Mouse (Mus musculus) heart, embryonic 13.5 days (tissue): ENCODE data around the gene Xpc. TPM values are rescaled to one million over a fixed set of nuclear protein-coding genes. Genes with fewer than 3 reads are reported as not detected.
A peak's percentile ranks its signal among the peaks of the same experiment; 100 is the strongest.

Experiments
- ATAC-seq: fragments of 200-750 bp; cut with Nextera tagmentation; 2 replicates; pipeline ENCODE4 v1.8.0; 2017; ENCODE audit warnings: moderate TSS enrichment; ENCODE audit not compliant: insufficient number of reproducible peaks, low FRiP score, low TSS enrichment; ENCODE audit errors: extremely low read depth
- H3K27ac ChIP-seq: fragments of 300-500 bp; sonication (generic); replicated peaks from 2 replicates; pipeline ENCODE4 v1.5.1; 2015; ENCODE audit warnings: moderate library complexity, mild to moderate bottlenecking, inconsistent platforms
- H3K27me3 ChIP-seq: fragments of 300-500 bp; sonication (generic); replicated peaks from 2 replicates; pipeline ENCODE4 v1.6.1; 2015; ENCODE audit warnings: mild to moderate bottlenecking, inconsistent platforms
- H3K36me3 ChIP-seq: fragments of 300-500 bp; sonication (generic); 2 replicates; pipeline ENCODE4 v1.6.1; 2015; ENCODE audit warnings: mild to moderate bottlenecking, inconsistent platforms
- H3K4me1 ChIP-seq: fragments of 300-500 bp; sonication (generic); 2 replicates; pipeline ENCODE4 v1.6.1; 2015; ENCODE audit warnings: inconsistent platforms
- H3K4me2 ChIP-seq: fragments of 300-500 bp; sonication (generic); 2 replicates; pipeline ENCODE4 v1.6.1; 2015; ENCODE audit warnings: inconsistent platforms, mild to moderate bottlenecking, moderate library complexity
- H3K4me3 ChIP-seq: fragments of 300-500 bp; sonication (generic); 2 replicates; pipeline ENCODE4 v1.5.1; 2015; ENCODE audit warnings: moderate library complexity, mild to moderate bottlenecking, inconsistent platforms
- H3K9ac ChIP-seq: fragments of 300-500 bp; sonication (generic); 2 replicates; pipeline ENCODE4 v1.6.1; 2015; ENCODE audit warnings: inconsistent platforms, mild to moderate bottlenecking, moderate library complexity
- H3K9me3 ChIP-seq: fragments of 300-500 bp; sonication (generic); 2 replicates; pipeline ENCODE4 v1.6.1; 2016; ENCODE audit warnings: inconsistent platforms
- WGBS: fragments of 180-500 bp; shearing (Covaris S2); methylation state at CpG from one replicate; pipeline ENCODE4 v1.1.7; 2015; ENCODE audit warnings: mixed read lengths; 5-methylcytosine and 5-hydroxymethylcytosine counted together
- polyA plus RNA-seq: library from polyadenylated mRNA; unstranded; fragments of >200 nt; fragmentation: Nextera tagmentation; extraction: Ambion mirVana; gene quantifications from 2 replicates; pipeline ENCODE4 v1.2.1, GENCODE M21; 2015

Xpc gene
- 10.5 and 11.0 TPM in 2 replicates for polyA plus RNA-seq

DNA sequence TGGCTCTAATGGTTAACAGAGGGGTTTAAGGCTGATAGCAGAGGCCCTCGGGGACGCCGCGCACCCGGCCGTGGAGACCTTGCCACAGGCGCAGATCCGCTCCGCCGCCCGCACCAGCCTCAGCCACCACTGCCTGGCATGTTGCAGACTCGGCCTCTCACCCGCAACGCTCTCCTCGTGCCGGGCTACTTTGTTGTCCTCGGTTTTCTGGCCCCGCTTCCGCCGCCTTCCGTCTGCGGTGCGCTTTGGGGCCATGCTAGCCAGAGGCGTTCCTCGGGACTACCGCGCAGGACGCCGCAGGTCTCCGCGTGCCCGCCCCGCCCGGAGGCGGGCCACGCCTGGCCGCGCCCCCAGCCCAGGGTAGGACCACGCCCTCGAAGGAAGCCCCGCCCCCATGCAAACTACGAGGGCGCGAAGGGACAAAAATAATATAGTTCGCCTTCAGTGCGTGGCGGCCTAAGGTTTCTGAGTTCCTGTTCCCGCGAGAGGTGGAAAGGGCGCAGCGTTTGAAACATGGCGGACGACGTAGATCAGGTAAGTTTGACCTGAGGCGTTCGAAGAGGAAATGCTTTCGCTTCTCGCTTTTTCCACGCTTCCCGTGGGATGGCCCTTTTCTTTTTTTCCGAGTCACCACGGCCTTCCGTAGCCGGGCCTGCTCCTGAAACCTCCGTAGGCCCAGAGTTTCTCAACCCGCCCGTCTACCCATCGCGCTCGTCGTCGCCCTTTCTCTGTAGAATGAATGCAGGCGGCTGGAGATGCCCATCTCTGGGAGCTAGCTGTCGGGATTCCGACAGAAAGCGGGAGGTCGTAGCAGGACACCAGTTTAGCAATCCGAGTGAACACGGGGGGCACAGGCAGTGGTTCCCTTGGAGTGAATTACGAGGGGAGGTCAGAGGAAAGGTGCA, at the start of gene Xpc, which contains the start of gene Lsm3:
TSS of gene Xpc (minus strand) at position 344 of the 905 bp plus-strand sequence.
TSS of gene Lsm3 (plus strand) at position 384 of the 905 bp plus-strand sequence.
- Histone ChIP-seq H3K4me1 (peaks cover 34% of the 10 kb centered on the region), H3K27ac (peak within 1 kb of the TSS; percentile 76), H3K4me3 (peak within 1 kb of the TSS; percentile 95), H3K4me2 (peak within 1 kb of the TSS; percentile 91), H3K9ac (peak within 1 kb of the TSS; percentile 95), H3K27me3 (no peaks in the 10 kb centered on the region), H3K36me3 (peaks cover 37% of the 10 kb centered on the region), H3K9me3 (no peaks in the 10 kb centered on the region)
- WGBS, result under 1% methylated on average over 80 of the region's 80 CpGs
- peak; percentile 96 for ATAC-seq

- no peak for ATAC-seq
- H3K27me3 ChIP-seq, result peaks cover 90% of the 10 kb centered on the region
- H3K9ac ChIP-seq, result no peak overlapping the region
- no peaks in the 10 kb centered on the region for H3K36me3 ChIP-seq
- 50% methylated on average over 3 of the region's 3 CpGs for WGBS
- H3K4me3 ChIP-seq, result no peak overlapping the region
- H3K27ac ChIP-seq, result no peak overlapping the region
- no peak overlapping the region for H3K4me2 ChIP-seq
- no peaks in the 10 kb centered on the region for H3K9me3 ChIP-seq
- H3K4me1 ChIP-seq, result no peaks in the 10 kb centered on the region
Observed at GRCm38 (mm10) chr6:91563031-91563430, 47.3 kb upstream of the Xpc start.

DNA sequence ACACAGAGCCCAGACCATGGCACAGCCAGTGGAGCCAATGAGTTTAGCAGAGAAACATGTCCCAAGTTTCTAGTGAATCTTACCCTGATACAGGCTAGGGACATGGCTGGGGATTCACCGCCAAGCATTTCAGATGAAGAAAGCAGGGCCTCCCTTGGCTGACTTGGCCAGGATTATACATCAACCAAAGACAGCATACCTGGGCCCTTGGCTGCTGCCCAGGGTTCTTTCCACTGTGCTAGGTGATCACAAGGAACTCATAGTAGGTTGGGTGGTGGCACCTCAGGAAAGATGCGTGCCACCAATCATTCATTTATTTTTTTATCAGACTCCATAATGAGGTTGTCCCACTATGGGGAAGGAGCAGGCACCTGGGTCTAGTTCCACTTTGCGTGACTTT, 44.5 kb upstream of the Xpc start:
- H3K4me1 ChIP-seq, result no peaks in the 10 kb centered on the region
- no peak overlapping the region for H3K4me2 ChIP-seq
- WGBS, result 86% methylated on average over 3 of the region's 3 CpGs
- H3K4me3 ChIP-seq, result no peak overlapping the region
- no peaks in the 10 kb centered on the region for H3K36me3 ChIP-seq
- no peak for ATAC-seq
- H3K9me3 ChIP-seq, result peaks cover 6% of the 10 kb centered on the region
- H3K27me3 ChIP-seq, result peaks cover 97% of the 10 kb centered on the region
- H3K9ac ChIP-seq, result no peak overlapping the region
- no peak overlapping the region for H3K27ac ChIP-seq

- no peak for ATAC-seq
- no peak overlapping the region for H3K4me3 ChIP-seq
- 66% methylated on average over 4 of the region's 4 CpGs for WGBS
- no peaks in the 10 kb centered on the region for H3K36me3 ChIP-seq
- H3K4me2 ChIP-seq, result no peak overlapping the region
- peaks cover 98% of the 10 kb centered on the region for H3K27me3 ChIP-seq
- 0 out of 2 replicates have a peak, but pooled peaks cover 2% of the 10 kb centered on the region for H3K4me1 ChIP-seq
- no peak overlapping the region for H3K27ac ChIP-seq
- H3K9me3 ChIP-seq, result peaks cover 6% of the 10 kb centered on the region
- H3K9ac ChIP-seq, result no peak overlapping the region
Observed at GRCm38 (mm10) chr6:91559371-91559770, 43.7 kb upstream of the Xpc start.

DNA sequence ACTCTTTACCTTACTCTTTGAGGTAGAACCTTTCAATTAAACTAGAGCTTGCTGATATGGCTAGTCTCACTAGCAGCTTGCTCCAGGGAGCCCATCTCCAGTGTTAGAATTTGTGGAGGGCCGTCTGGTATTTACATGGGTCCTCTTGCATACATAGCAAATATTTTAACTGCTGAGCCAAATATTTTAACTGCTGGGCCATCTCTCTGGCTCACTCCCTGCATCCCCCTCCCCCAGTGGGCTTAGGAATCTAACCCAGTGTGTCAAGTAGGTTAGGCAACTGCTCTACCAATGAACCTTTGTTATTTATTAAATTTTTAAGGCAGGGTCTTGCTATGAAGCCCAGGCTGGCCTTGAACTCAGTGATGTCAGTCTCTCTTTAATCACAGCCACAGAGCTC, 42.9 kb upstream of the Xpc start:
- no peak overlapping the region for H3K4me2 ChIP-seq
- 43% methylated on average over 1 of the region's 1 CpGs for WGBS
- ATAC-seq, result no peak

DNA sequence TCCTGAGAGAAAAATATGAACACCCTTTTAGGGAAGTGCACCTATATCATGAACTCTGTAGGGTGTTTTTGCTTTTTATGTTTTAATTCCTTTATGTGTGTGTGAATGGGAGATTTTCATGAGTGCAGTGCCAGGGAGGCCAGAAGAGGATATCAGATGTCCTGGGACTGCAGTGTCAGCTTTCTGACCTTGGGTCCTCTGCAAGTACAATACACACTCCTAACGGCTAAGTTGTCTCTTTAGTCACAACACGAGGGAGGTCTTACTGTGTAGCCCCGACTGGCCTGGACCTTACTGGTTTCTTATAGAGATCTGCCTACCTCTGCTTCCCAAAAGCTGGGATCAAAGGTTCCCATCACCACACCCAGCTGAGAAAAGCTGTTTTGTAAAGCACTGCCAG, 37.0 kb upstream of the Xpc start:
- Histone ChIP-seq H3K4me1 (peaks cover 22% of the 10 kb centered on the region), H3K4me2 (no peak overlapping the region), H3K36me3 (no peaks in the 10 kb centered on the region), H3K4me3 (no peak overlapping the region), H3K9me3 (peaks cover 6% of the 10 kb centered on the region), H3K27ac (0 out of 2 replicates have a peak overlapping the region, but pooled peaks have one; percentile 22), H3K9ac (no peak overlapping the region), H3K27me3 (peaks cover 98% of the 10 kb centered on the region)
- ATAC-seq, result no peak
- WGBS, result 31% methylated on average over 3 of the region's 3 CpGs

More for the DNA sequence above, 42.9 kb upstream of the Xpc start:
- Histone ChIP-seq H3K4me1 (0 out of 2 replicates have a peak, but pooled peaks cover 2% of the 10 kb centered on the region), H3K36me3 (no peaks in the 10 kb centered on the region), H3K27ac (no peak overlapping the region), H3K4me3 (no peak overlapping the region), H3K9ac (no peak overlapping the region), H3K9me3 (peaks cover 6% of the 10 kb centered on the region), H3K27me3 (peaks cover 98% of the 10 kb centered on the region)

DNA sequence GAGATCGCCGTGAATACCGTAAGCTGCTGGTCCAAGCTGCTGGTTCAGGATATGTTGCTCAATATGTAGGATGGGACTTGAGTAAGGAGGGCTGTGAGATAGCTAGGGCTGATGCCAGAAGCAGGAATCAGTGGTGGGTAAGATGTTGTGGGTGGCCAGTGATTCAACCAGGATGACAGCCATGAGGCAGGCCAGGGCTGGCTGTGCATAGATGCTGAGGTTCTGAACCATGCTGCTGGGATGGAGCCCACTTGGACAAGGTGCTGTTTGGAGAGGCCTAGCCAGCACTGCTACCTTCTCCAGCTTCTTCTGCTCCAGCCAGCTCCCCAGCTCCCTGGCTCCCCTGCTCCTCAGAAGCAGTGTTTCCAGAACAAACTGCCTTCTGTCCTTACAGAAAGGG, 36.0 kb upstream of the Xpc start:
- Histone ChIP-seq H3K9me3 (peaks cover 5% of the 10 kb centered on the region), H3K4me2 (no peak overlapping the region), H3K9ac (no peak overlapping the region), H3K27ac (no peak overlapping the region), H3K36me3 (no peaks in the 10 kb centered on the region), H3K4me3 (no peak overlapping the region), H3K27me3 (peaks cover 87% of the 10 kb centered on the region), H3K4me1 (peaks cover 27% of the 10 kb centered on the region)
- 97% methylated on average over 3 of the region's 3 CpGs for WGBS
- no peak for ATAC-seq

DNA sequence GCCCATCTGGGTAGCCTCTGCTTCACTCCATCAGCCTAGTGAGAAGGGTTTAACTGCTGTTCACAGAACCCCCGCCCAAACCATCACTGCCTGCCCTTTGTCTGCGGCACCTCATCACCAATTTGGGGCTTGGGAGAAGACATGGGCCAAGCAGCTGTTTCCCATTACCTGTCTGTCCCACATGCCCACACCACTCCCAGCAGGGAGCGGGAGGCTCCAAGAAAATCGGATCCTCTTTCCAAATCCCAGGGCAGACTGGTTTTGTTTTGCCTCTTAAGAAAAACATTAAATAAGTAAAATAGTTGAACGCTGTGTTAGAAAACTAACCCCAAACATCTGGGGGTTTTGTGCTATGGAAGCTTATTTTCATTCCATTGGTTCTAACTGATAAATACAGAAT, 33.9 kb upstream of the Xpc start:
- Histone ChIP-seq H3K4me1 (peaks cover 41% of the 10 kb centered on the region), H3K36me3 (no peaks in the 10 kb centered on the region), H3K9me3 (no peaks in the 10 kb centered on the region), H3K27me3 (peaks cover 80% of the 10 kb centered on the region), H3K4me2 (no peak overlapping the region), H3K27ac (no peak overlapping the region), H3K9ac (no peak overlapping the region), H3K4me3 (no peak overlapping the region)
- ATAC-seq, result no peak
- WGBS, result 54% methylated on average over 5 of the region's 5 CpGs

GRCm38 (mm10) chr6:91547313-91547712, 31.6 kb upstream of the Xpc start:
- H3K9me3 ChIP-seq, result no peaks in the 10 kb centered on the region
- no peaks in the 10 kb centered on the region for H3K36me3 ChIP-seq
- H3K27ac ChIP-seq, result peak overlapping the region; percentile 82; the same call in 1 of the 2 replicates
- H3K4me3 ChIP-seq, result no peak overlapping the region
- H3K4me1 ChIP-seq, result peaks cover 52% of the 10 kb centered on the region
- H3K4me2 ChIP-seq, result no peak overlapping the region
- peaks cover 80% of the 10 kb centered on the region for H3K27me3 ChIP-seq
- ATAC-seq, result no peak
- WGBS, result 30% methylated on average over 1 of the region's 1 CpGs
- H3K9ac ChIP-seq, result no peak overlapping the region

GRCm38 (mm10) chr6:91546241-91546884, 30.7 kb upstream of the Xpc start:
- Histone ChIP-seq H3K27me3 (peaks cover 80% of the 10 kb centered on the region), H3K9ac (no peak overlapping the region), H3K36me3 (no peaks in the 10 kb centered on the region), H3K4me2 (peak overlapping the region; percentile 2), H3K4me1 (peaks cover 60% of the 10 kb centered on the region), H3K9me3 (no peaks in the 10 kb centered on the region), H3K27ac (peak overlapping the region; percentile 82), H3K4me3 (no peak overlapping the region)
- peak; percentile 86; the same call in 1 of the 2 replicates for ATAC-seq
- 7% methylated on average over 9 of the region's 9 CpGs for WGBS

DNA sequence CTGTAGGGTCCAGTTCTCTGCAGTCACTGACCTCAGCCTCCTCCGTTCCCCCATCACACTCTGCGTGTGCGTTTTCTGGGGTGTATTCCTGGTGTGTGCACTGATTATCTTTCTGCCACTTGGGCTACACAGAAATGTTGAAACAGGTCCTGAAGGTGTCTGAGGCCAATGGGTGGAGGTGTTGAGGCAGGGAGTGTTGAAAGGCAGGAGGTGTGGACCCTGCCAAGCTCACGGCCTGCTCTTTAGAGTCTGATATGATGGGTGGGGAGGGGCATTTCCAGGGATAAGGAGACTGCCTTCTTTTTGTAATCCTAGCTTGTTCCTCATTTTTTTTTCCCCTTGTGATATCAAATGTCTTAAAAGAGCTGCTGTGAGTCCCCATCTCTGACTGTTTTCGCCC, 27.4 kb upstream of the Xpc start:
- Histone ChIP-seq H3K27ac (peak overlapping the region; percentile 51), H3K4me3 (no peak overlapping the region), H3K4me2 (no peak overlapping the region), H3K36me3 (no peaks in the 10 kb centered on the region), H3K4me1 (peaks cover 55% of the 10 kb centered on the region), H3K9ac (no peak overlapping the region), H3K27me3 (peaks cover 80% of the 10 kb centered on the region), H3K9me3 (no peaks in the 10 kb centered on the region)
- 43% methylated on average over 5 of the region's 5 CpGs for WGBS
- no peak for ATAC-seq
